Mouse (Mus musculus): Measurements from ENCODE around the gene Il1rapl1.

Il1rapl1 gene

GRCm38 (mm10) chrX:88115609-88116073 lies at the start of gene Il1rapl1:
Gene Il1rapl1, minus strand, starts transcription at chrX:88115645.
- in situ Hi-C loops (cut with MboI, MseI): no loop called here

- in situ Hi-C loops (cut with MboI, MseI): no loop called here
These were observed 42.6 kb upstream of the Il1rapl1 start for GRCm38 (mm10) chrX:88158037-88158436.

GRCm38 (mm10) chrX:88125612-88126011 lies 10.2 kb upstream of the Il1rapl1 start:
- in situ Hi-C loops (cut with MboI, MseI): no loop called here

GRCm38 (mm10) chrX:88120070-88120469 lies 4.6 kb upstream of the Il1rapl1 start:
- in situ Hi-C loops (cut with MboI, MseI): no loop called here

GRCm38 (mm10) chrX:88117858-88118257 lies 2.4 kb upstream of the Il1rapl1 start:
- in situ Hi-C loops (cut with MboI, MseI): no loop called here

GRCm38 (mm10) chrX:88116326-88116725 lies 881 bp upstream of the Il1rapl1 start:
- in situ Hi-C loops (cut with MboI, MseI): no loop called here

- in situ Hi-C loops (cut with MboI, MseI): no loop called here
These were observed 1.9 kb downstream of the Il1rapl1 start for GRCm38 (mm10) chrX:88113561-88113960.

- in situ Hi-C loops (cut with MboI, MseI): no loop called here
These were observed 3.2 kb downstream of the Il1rapl1 start for GRCm38 (mm10) chrX:88112254-88112653.

- in situ Hi-C loops (cut with MboI, MseI): no loop called here
These were observed 5.7 kb downstream of the Il1rapl1 start for GRCm38 (mm10) chrX:88109733-88110132.

- in situ Hi-C loops (cut with MboI, MseI): no loop called here
These were observed 21.4 kb downstream of the Il1rapl1 start for GRCm38 (mm10) chrX:88093936-88094569.

GRCm38 (mm10) chrX:88089873-88090272 lies 25.6 kb downstream of the Il1rapl1 start:
- in situ Hi-C loops (cut with MboI, MseI): loop anchor here (10.0 kb wide), 1 partner anchor 1855 kb away; no protein-coding TSS in a partner anchor

GRCm38 (mm10) chrX:88072741-88073419 lies 42.6 kb downstream of the Il1rapl1 start:
- in situ Hi-C loops (cut with MboI, MseI): no loop called here

- in situ Hi-C loops (cut with MboI, MseI): no loop called here
These were observed 45.1 kb downstream of the Il1rapl1 start for GRCm38 (mm10) chrX:88070368-88070767.

- in situ Hi-C loops (cut with MboI, MseI): no loop called here
These were observed 71.9 kb downstream of the Il1rapl1 start for GRCm38 (mm10) chrX:88043556-88043955.

GRCm38 (mm10) chrX:88038984-88039383 lies 76.5 kb downstream of the Il1rapl1 start:
- in situ Hi-C loops (cut with MboI, MseI): no loop called here

- in situ Hi-C loops (cut with MboI, MseI): no loop called here
These were observed 218.3 kb downstream of the Il1rapl1 start for GRCm38 (mm10) chrX:87897172-87897571.

GRCm38 (mm10) chrX:87891916-87892315 lies 223.5 kb downstream of the Il1rapl1 start:
- in situ Hi-C loops (cut with MboI, MseI): no loop called here

GRCm38 (mm10) chrX:87854107-87854506 lies 261.3 kb downstream of the Il1rapl1 start:
- in situ Hi-C loops (cut with MboI, MseI): no loop called here

GRCm38 (mm10) chrX:87813884-87814283 lies 301.6 kb downstream of the Il1rapl1 start:
- in situ Hi-C loops (cut with MboI, MseI): no loop called here

- in situ Hi-C loops (cut with MboI, MseI): no loop called here
These were observed 307.7 kb downstream of the Il1rapl1 start for GRCm38 (mm10) chrX:87807717-87808116.

- in situ Hi-C loops (cut with MboI, MseI): no loop called here
These were observed 322.4 kb downstream of the Il1rapl1 start for GRCm38 (mm10) chrX:87793011-87793410.

GRCm38 (mm10) chrX:87710589-87710988 lies 404.9 kb downstream of the Il1rapl1 start:
- in situ Hi-C loops (cut with MboI, MseI): no loop called here

- in situ Hi-C loops (cut with MboI, MseI): loop anchor here (25.0 kb wide), 1 partner anchor 877 kb away; no protein-coding TSS in a partner anchor
These were observed 451.6 kb downstream of the Il1rapl1 start for GRCm38 (mm10) chrX:87663856-87664255.

All from regulatory T cell (primary cell).